Mouse (Mus musculus) mesoderm, embryonic 11.5 days (tissue): ENCODE data around the gene Urgcp.
A peak's percentile ranks its signal among the peaks of the same experiment; 100 is the strongest.

Source experiments
- DNase-seq: peaks from one replicate; pipeline ENCODE4 v3.0.0-alpha.2; 2012; ENCODE audit warnings: low read depth, low spot score

Gene Urgcp

GRCm38 (mm10) chr11:5715179-5715578, 47.0 kb downstream of the Urgcp start:
- DNase-seq, result no peak

GRCm38 (mm10) chr11:5707530-5708353, 54.4 kb downstream of the Urgcp start:
- DNase-seq, result peak; percentile 92

- peak; percentile 12 for DNase-seq
These were observed 55.2 kb downstream of the Urgcp start for GRCm38 (mm10) chr11:5706874-5707529.

- DNase-seq, result no peak
These were observed 56.2 kb downstream of the Urgcp start for GRCm38 (mm10) chr11:5705972-5706371.

- no peak for DNase-seq
These were observed 58.8 kb downstream of the Urgcp start for GRCm38 (mm10) chr11:5703341-5703740.

GRCm38 (mm10) chr11:5702957-5703332, 59.2 kb downstream of the Urgcp start:
- DNase-seq, result no peak

- no peak for DNase-seq
These were observed 59.8 kb downstream of the Urgcp start for GRCm38 (mm10) chr11:5702271-5702956.

GRCm38 (mm10) chr11:5701821-5702220, 60.4 kb downstream of the Urgcp start:
- DNase-seq, result no peak

- no peak for DNase-seq
These were observed 60.9 kb downstream of the Urgcp start for GRCm38 (mm10) chr11:5701300-5701699.

- DNase-seq, result no peak
These were observed 61.4 kb downstream of the Urgcp start for GRCm38 (mm10) chr11:5700808-5701207.

- DNase-seq, result peak; percentile 66
These were observed 70.4 kb downstream of the Urgcp start for GRCm38 (mm10) chr11:5691775-5692174.

- DNase-seq, result no peak
These were observed 77.9 kb downstream of the Urgcp start for GRCm38 (mm10) chr11:5684283-5684682.

GRCm38 (mm10) chr11:5682541-5682940, 79.6 kb downstream of the Urgcp start:
- no peak for DNase-seq
